Mouse (Mus musculus): Measurements from ENCODE around the gene Irf5. TPM values are rescaled to one million over a fixed set of nuclear protein-coding genes. Genes with fewer than 3 reads are reported as not detected.

The Irf5 gene
- polyA plus RNA-seq, 1 experiment, result 214 TPM

DNA sequence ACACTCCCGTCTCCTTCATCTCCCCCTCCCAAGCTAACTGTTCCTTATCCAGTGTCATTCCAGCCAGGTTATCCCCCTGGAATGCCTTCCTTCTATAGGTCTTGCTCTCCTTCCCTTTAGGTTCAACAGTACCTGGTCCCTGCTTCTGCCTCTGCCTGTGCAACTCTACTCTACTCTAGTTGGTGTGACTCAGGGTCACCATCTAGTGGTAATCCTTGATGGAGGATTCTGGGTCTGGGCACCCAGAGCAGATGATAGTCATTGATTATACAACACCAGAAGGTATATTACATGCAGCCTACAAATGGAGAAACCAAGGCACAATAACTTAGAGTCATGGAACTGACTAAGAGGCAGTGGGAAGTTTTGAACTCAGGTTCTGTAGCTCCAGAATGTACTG, 24.8 kb upstream of the Irf5 start:
- TF ChIP-seq CTCF (IDR thresholded peaks at IDR 0.05; ENCODE audit: low read depth, low read length) (no peak), POLR2A (IDR thresholded peaks at IDR 0.05; ENCODE audit: borderline replicate concordance, low read depth, low read length) (no peak)
- Histone ChIP-seq H3K4me3 (ENCODE audit: insufficient read depth, low read length) (no peak overlapping the region), H3K4me1 (ENCODE audit: control insufficient read depth, insufficient read depth, low read length) (no peaks in the 10 kb centered on the region), H3K27ac (ENCODE audit: insufficient read depth, low read depth, low read length) (no peak overlapping the region)

- H3K4me3 ChIP-seq (ENCODE audit: insufficient read depth, low read length), result no peak overlapping the region
- H3K4me1 ChIP-seq (ENCODE audit: control insufficient read depth, insufficient read depth, low read length), result no peaks in the 10 kb centered on the region
- TF ChIP-seq POLR2A (IDR thresholded peaks at IDR 0.05; ENCODE audit: borderline replicate concordance, low read depth, low read length), result no peak
- TF ChIP-seq CTCF (IDR thresholded peaks at IDR 0.05; ENCODE audit: low read depth, low read length), result no peak
- H3K27ac ChIP-seq (ENCODE audit: insufficient read depth, low read depth, low read length), result no peak overlapping the region
These were observed 20.9 kb upstream of the Irf5 start for GRCm38 (mm10) chr6:29505493-29505892.

DNA sequence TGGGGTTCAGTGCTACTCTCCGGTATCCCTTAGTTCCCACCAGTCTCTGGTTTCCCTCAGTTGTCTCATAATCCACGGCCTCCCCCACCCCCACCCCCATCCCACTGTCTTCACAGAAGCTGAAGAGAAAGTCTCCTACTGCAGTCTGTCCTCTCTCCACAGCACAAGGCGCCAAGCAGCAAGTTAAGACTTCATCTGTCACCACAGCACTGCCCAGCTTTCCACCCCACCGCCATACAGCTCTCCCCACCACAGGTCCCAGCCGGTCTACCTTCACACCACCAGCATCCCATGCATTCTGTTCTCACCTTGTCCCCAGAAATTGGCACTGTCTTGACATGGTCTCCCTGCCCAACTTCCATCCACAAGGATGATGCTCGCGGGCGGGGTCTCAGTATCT, 19.6 kb upstream of the Irf5 start:
- no peak for TF ChIP-seq CTCF (IDR thresholded peaks at IDR 0.05; ENCODE audit: low read depth, low read length)
- no peak for TF ChIP-seq POLR2A (IDR thresholded peaks at IDR 0.05; ENCODE audit: borderline replicate concordance, low read depth, low read length)
- no peak overlapping the region for H3K27ac ChIP-seq (ENCODE audit: insufficient read depth, low read depth, low read length)
- H3K4me3 ChIP-seq (ENCODE audit: insufficient read depth, low read length), result no peak overlapping the region
- no peaks in the 10 kb centered on the region for H3K4me1 ChIP-seq (ENCODE audit: control insufficient read depth, insufficient read depth, low read length)

DNA sequence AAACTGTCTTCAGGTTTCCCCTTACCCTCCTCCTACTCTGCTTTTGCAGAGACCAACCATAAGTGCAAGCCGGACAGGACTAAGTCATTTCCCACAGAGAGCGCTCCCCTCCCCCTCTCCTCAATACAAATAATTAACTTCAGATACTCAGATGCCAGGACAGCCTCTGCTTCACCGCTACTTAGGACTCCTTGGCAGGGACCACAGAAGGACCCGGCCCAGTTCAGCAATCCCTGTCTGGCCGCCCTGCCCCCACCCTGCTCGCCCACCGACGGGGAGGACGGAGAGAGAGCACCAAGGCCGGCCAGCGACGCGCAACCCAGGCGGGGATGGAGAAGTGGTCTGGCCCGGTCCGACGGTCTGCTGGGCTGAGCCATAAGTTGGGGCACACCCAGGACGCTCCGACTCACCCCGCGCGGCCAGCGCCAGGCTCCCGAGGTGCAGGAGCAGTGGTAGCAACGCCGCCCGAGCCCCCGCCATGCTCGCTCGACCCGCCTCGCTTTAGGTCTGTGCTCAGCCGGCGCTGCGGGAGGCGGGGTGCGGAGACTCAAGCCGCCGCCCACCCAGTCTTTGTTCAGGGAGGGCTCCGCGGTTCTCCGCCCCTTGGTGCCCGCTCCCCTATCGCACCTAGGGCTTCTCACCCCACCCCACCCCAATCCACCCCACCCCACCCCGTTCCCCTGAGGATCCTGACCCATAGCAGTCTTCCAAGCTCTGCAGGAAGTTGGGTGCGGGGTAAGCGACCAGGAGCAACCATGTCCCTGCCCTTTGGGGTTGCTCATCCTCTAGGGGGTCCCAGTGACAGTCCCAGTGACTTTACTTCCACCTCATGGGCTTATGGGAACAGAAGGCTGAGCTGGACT, 18.7 kb upstream of the Irf5 start, which contains the start of gene Kcp:
TSS of gene Kcp (minus strand) at position 506 of the 863 bp plus-strand sequence.
- TF ChIP-seq POLR2A (IDR thresholded peaks at IDR 0.05; ENCODE audit: borderline replicate concordance, low read depth, low read length), result no peak
- no peak for TF ChIP-seq CTCF (IDR thresholded peaks at IDR 0.05; ENCODE audit: low read depth, low read length)
- Histone ChIP-seq H3K27ac (ENCODE audit: insufficient read depth, low read depth, low read length) (no peak within 1 kb of the TSS), H3K4me1 (ENCODE audit: control insufficient read depth, insufficient read depth, low read length) (no peaks in the 10 kb centered on the region), H3K4me3 (ENCODE audit: insufficient read depth, low read length) (peak within 1 kb of the TSS; percentile 51)

DNA sequence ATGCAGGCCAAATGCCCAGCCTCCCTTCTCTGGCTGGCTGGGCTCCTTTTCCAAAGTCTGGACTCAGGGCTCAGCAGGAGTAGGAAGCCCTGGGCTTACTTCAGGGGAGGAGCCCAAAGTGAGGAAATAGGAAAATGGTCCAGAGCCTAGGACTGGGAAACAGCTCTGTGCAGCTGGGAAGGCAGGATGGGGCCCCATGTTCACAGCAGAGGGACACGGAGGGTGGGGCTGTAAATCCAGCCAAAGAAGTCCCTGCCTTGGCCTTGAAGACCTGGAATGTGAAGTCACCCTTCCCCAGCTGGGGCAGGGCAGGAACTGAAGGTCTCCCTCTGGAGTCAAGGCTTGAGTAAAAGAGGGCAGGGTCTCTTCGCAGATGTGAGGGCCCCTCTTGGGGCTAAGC, 17.3 kb upstream of the Irf5 start:
- Histone ChIP-seq H3K27ac (ENCODE audit: insufficient read depth, low read depth, low read length) (no peak overlapping the region), H3K4me1 (ENCODE audit: control insufficient read depth, insufficient read depth, low read length) (peaks cover 5% of the 10 kb centered on the region), H3K4me3 (ENCODE audit: insufficient read depth, low read length) (no peak overlapping the region)
- TF ChIP-seq POLR2A (IDR thresholded peaks at IDR 0.05; ENCODE audit: borderline replicate concordance, low read depth, low read length), result no peak
- no peak for TF ChIP-seq CTCF (IDR thresholded peaks at IDR 0.05; ENCODE audit: low read depth, low read length)

- no peak overlapping the region for H3K4me3 ChIP-seq (ENCODE audit: insufficient read depth, low read length)
- H3K27ac ChIP-seq (ENCODE audit: insufficient read depth, low read depth, low read length), result no peak overlapping the region
- H3K4me1 ChIP-seq (ENCODE audit: control insufficient read depth, insufficient read depth, low read length), result peaks cover 9% of the 10 kb centered on the region
- no peak for TF ChIP-seq POLR2A (IDR thresholded peaks at IDR 0.05; ENCODE audit: borderline replicate concordance, low read depth, low read length)
- TF ChIP-seq CTCF (IDR thresholded peaks at IDR 0.05; ENCODE audit: low read depth, low read length), result no peak
These were observed 13.1 kb upstream of the Irf5 start for GRCm38 (mm10) chr6:29513284-29513683.

- Histone ChIP-seq H3K4me3 (ENCODE audit: insufficient read depth, low read length) (no peak overlapping the region), H3K4me1 (ENCODE audit: control insufficient read depth, insufficient read depth, low read length) (peaks cover 11% of the 10 kb centered on the region), H3K27ac (ENCODE audit: insufficient read depth, low read depth, low read length) (no peak overlapping the region)
- TF ChIP-seq POLR2A (IDR thresholded peaks at IDR 0.05; ENCODE audit: borderline replicate concordance, low read depth, low read length), result no peak
- peak; percentile 64 for TF ChIP-seq CTCF (IDR thresholded peaks at IDR 0.05; ENCODE audit: low read depth, low read length)
These were observed 9.3 kb upstream of the Irf5 start for GRCm38 (mm10) chr6:29517139-29517538.

DNA sequence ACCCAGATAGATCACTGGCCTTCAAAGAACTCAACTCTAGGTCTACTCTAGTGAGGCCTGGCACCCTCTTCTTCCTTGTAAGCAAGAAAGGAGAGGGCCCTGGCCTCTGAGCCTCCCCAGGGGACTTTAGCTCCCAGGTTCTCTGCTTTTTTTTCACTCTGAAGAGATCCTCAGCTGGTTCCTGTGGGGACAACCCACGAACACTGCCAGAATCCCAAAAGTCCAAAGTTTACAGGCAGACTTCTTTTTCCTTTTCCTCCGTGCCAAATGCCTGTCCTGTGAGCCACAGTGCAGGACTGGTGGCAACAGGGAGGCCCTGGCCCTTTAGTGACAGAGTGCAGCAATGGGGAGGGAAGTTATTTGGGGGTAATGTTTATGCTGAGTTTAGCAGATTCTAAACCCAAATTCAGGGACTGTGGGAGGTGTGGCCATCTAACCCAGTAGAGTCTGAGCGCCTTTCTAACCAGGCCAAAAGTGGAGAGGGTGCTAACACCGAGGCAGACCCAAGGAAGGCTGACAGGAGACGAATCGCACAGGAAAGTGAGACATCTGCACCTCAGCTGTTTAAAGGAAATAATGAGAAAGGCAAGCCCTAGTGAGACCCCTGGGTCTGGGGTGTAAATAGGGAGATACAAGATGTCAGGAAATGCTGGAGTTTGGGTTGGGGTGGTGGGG, 3.7 kb upstream of the Irf5 start:
- Histone ChIP-seq H3K4me3 (ENCODE audit: insufficient read depth, low read length) (peak overlapping the region; percentile 39), H3K4me1 (ENCODE audit: control insufficient read depth, insufficient read depth, low read length) (peaks cover 30% of the 10 kb centered on the region), H3K27ac (ENCODE audit: insufficient read depth, low read depth, low read length) (peak overlapping the region; percentile 92)
- TF ChIP-seq POLR2A (IDR thresholded peaks at IDR 0.05; ENCODE audit: borderline replicate concordance, low read depth, low read length) (no peak), CTCF (IDR thresholded peaks at IDR 0.05; ENCODE audit: low read depth, low read length) (peak; percentile 6; the same call in 1 of the 2 replicates)

DNA sequence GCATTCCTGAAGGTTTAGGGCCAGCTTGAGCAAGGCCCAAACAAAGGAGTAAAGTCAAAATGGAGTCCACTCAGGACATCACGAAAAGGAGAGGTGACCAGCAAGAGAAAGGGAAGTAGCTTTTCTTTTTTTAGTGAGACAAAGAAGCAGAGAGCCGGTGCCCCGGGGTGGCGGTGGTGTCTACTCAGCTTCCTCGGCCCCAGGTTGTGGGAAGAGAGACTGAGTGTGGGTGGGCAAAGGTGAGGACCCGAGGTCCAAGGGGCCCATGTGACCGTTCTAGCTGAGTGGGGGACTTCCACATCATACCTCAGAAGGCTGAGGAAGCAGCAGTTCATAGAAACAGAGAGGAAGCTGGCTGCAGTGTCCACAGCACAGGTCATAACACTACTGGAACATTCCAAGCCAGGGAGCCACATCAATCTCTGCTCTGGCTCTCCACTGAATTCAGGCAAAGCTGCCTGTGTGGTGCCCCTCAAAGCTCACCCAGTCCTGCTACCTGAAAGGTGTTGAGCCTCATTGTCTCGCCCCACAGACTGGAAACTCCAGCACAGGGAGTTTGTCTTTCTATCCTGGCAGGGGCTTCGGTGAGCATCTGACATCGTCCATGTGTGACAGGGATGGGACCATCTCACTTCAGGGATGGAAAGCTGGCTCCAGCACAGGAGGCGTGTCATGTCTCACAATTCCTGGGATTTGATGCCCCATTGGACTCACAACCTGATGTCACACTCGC, 3.0 kb upstream of the Irf5 start:
- peak overlapping the region; percentile 92 for H3K27ac ChIP-seq (ENCODE audit: insufficient read depth, low read depth, low read length)
- H3K4me3 ChIP-seq (ENCODE audit: insufficient read depth, low read length), result peak overlapping the region; percentile 39

More for the DNA sequence above, 3.0 kb upstream of the Irf5 start:
- TF ChIP-seq CTCF (IDR thresholded peaks at IDR 0.05; ENCODE audit: low read depth, low read length) (no peak), POLR2A (IDR thresholded peaks at IDR 0.05; ENCODE audit: borderline replicate concordance, low read depth, low read length) (no peak)
- peaks cover 30% of the 10 kb centered on the region for H3K4me1 ChIP-seq (ENCODE audit: control insufficient read depth, insufficient read depth, low read length)
